Mouse (Mus musculus) embryo, embryonic 11 days (tissue): ENCODE measurements around the gene Prune2.

Experiments
- DNase-seq: peaks from one replicate; pipeline ENCODE4 v3.0.0-alpha.2; 2015

Prune2 gene

DNA sequence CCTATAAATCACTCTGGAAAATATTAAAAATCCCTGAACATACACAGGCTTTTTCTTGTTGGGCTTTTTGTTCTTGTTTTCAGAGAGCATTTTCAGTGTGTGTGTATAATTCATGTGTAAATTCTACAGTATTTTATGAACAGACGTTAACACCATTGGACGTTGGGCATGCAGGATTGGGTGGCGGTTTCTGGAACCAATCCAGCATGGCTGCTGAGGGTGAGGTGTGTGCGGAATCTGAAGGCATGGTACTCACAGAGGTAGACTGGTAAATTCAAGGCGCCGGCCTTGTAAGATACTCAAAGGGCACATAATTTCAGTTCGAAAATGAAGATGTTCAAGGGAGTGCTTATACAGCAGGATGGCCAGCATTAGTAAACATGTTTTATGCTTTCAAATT lies 251.2 kb downstream of the Prune2 start:
- no peak for DNase-seq

GRCm38 (mm10) chr19:17210541-17210940 lies 254.6 kb downstream of the Prune2 start:
- no peak for DNase-seq

DNA sequence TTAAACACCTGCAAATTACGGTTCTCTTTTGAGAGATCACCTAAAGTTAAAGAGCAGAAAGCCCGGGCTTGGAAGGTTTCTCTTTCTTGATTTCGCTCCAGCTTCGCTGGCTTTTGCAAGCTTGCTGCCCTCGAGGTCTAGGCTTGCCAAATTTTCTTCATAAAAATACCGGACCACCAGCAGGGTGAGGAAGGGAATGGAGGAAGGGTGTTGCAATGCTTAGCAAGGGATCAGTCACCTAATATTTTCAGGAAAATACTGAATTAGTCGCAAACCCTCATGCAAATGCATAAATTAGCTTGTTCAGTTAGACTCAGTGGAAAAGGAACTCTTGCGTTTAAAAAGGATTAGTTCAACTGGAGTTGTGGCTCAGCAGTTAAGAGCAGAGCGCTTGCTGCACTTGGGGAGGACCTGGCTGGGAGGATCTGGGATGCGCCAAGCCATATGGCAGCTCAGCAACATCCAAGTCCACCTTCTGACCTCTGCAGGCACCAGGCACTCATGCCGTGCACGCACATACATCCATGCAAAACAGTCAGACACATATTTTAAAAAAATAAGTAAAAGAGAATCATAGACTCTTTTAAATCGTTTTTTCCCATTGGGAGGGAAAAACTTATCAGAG lies 259.1 kb downstream of the Prune2 start:
- no peak for DNase-seq

GRCm38 (mm10) chr19:17218195-17218594 lies 262.3 kb downstream of the Prune2 start:
- no peak for DNase-seq

- no peak for DNase-seq
Observed at GRCm38 (mm10) chr19:17223801-17224200, 267.9 kb downstream of the Prune2 start.

DNA sequence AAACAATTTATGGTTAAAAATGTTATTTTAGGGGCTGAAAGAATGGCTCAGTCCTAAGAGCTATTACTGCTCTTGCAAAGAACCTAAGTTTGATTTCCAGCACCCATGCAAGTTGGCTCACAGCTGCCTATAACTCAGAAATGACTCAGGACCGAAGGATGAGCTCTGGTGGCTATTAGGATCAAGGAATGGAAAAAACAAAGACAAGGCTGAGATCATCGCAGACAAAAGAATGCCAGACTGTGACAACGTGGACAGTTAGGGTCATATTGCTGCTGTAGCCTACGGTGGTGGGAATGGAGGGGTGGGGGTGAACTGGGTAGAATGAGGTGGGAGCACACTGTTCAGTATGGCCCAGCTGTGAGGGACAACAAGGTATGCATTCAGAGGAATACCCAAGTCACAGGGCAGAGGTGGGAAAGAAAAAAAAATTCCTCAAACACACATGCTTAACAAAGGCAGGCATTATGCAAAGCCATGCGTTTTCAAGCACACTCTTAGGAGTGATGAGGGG lies 269.7 kb downstream of the Prune2 start:
- no peak for DNase-seq

DNA sequence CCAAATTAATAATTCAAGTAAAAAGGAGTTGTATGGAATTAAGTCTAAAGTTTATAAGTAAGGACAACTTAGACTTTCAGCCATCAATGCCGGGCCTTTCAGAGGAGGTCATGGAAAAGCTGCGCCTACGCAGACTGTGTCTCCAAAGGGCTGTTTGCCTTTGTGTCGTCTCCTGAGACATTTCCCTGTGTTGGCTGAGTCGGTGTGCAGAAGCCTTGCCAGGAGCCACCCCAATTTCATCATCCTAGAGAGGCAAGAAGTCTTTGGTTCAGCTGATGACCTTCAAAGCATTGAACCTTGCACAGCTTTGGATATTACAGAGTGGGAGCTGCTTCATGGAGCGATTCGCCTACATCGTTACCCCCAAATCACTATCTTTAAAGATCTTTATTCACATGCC lies 270.2 kb downstream of the Prune2 start:
- DNase-seq = no peak

GRCm38 (mm10) chr19:17230013-17230412 lies 274.1 kb downstream of the Prune2 start:
- no peak for DNase-seq

- no peak for DNase-seq
Observed at GRCm38 (mm10) chr19:17238471-17238870, 282.6 kb downstream of the Prune2 start.

DNA sequence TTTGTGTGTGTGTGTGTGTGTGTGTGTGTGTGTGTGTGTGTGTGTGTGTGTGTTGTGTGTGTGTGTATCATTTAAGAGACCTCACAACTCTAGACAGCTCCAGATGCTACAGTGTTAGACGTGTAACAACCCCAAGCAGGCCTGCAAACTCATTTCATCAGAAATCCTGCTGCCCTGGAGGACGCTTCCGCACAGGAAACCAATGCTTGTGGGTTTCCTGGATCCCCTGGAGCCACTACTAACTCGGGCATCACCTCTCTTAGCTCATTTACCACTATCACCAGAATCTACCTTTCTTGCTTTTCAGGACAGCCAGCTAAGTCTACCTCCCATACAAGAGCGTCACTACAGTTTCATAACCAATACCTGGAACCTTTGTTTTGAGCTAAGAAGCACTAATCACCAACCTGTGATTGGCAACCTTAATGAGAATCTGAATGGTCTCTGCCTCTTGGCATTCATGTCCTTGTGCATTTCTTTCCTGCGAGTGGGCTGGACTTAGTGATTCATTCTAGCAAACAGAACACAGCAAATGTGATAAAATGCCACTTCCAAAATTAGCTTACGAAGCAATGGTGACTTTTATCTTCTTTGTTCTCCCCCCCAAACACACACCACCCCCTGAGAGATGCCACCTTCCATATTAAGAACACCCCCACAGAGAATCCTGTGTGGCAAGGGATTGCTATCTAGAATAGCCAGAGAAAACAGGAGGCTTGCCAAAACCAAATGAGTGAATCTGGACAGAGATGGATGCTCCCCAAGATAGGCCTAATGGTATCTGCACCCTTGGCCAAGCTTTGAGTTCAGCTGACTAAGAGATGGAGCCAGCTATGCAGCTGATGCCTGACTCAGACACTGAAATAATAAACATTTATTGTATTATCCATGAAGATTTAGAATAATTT lies 284.5 kb downstream of the Prune2 start:
- no peak for DNase-seq

GRCm38 (mm10) chr19:17241206-17241605 lies 285.3 kb downstream of the Prune2 start:
- no peak for DNase-seq

- no peak for DNase-seq
Observed at GRCm38 (mm10) chr19:17242962-17243361, 287.0 kb downstream of the Prune2 start.

- no peak for DNase-seq
Observed at GRCm38 (mm10) chr19:17244544-17244943, 288.6 kb downstream of the Prune2 start.

GRCm38 (mm10) chr19:17247352-17247925 lies 291.5 kb downstream of the Prune2 start:
- DNase-seq = no peak

DNA sequence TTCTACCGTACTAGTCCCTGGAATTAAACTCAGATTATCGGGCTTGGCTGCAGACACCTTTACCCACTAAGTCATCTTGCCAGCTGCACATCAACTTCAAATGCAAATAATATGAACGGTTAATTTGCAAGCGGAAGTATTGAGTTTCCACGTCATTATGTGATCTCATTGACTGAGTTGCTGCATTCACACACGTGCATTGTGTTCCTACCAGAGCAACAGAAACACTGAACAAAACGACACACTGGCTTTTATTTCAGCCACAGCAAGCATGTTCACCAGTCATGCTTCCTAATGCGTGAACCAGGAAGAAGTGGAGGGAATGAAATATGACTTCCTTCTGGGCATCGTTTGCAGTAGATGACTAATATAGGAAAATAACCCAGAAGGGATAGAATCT lies 293.8 kb downstream of the Prune2 start:
- DNase-seq = no peak

DNA sequence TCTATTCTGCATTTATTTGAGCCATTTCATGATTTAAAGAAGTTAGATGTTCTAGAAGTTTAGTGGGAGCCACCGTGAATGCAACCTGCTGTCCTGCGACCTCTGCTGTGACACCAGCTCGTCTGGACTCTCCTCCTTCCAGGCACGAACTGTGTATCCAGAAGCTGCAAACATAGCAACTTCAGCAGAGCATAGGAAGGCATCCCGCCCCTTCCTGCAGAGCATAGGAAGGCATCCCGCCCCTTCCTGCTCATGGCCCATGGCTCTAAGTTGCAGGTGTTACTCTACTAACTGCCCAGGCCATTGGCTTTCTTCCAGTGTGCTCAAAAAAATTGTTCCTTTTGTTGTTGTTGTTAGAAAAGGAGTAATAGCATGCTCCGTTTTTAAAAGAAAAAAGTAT lies 294.9 kb downstream of the Prune2 start:
- DNase-seq = no peak

GRCm38 (mm10) chr19:17251453-17251852 lies 295.5 kb downstream of the Prune2 start:
- DNase-seq = no peak

GRCm38 (mm10) chr19:17252845-17253244 lies 296.9 kb downstream of the Prune2 start:
- DNase-seq = no peak

DNA sequence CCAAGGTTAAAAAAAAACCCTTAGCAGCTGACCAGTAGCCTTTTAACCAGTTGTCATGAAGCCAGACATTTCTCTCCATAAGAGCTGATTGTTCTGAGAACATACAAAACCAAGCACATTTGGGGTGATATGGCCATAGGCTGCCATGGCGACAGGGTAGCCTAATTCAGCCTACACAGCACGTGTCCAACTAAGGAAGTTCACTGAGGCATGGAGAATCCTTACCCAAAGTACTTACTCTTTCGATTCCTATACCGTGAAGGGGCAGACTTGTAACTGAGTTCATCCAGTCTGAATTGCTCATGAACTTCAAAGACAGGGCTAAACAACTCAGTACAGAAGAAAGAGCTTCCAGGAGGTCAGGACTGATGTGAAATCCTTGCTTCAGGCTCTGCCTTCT lies 299.6 kb downstream of the Prune2 start:
- no peak for DNase-seq

- DNase-seq = peak; percentile 26
Observed at GRCm38 (mm10) chr19:17256388-17256787, 300.5 kb downstream of the Prune2 start.

- DNase-seq = no peak
Observed at GRCm38 (mm10) chr19:17256867-17257266, 300.9 kb downstream of the Prune2 start.

DNA sequence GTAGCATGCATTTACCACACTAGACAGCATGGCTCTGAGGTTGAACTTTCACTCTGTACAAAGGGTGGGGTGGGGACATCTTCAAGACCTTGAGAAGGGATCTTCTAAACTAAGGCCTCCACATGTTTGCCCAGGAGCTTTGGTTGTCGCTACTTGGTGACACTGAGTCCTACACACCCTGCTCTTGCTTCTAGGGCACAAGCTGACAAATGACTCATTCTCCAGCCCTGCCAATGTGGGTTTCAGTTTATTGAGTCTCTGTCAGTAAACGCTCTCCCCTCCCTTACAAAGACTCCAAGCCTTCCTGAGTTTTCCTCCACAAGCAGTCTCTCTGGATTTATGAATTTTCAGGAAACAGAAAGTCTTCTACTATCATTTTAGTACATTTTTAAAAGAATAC lies 307.3 kb downstream of the Prune2 start:
- no peak for DNase-seq

GRCm38 (mm10) chr19:17263679-17264370 lies 307.9 kb downstream of the Prune2 start:
- no peak for DNase-seq
